Mouse (Mus musculus) heart, postnatal 0 days (tissue): ENCODE data around the gene Grn.

Experiments
- CTCF ChIP-seq: IDR thresholded peaks from 2 replicates; pipeline ENCODE4 v1.5.1; 2016; ENCODE audit warnings: antibody characterized with exemption, control low read depth, low read depth
- EP300 ChIP-seq: IDR thresholded peaks from 2 replicates; pipeline ENCODE4 v1.6.1; 2016; ENCODE audit warnings: antibody characterized with exemption, low read depth

DNA sequence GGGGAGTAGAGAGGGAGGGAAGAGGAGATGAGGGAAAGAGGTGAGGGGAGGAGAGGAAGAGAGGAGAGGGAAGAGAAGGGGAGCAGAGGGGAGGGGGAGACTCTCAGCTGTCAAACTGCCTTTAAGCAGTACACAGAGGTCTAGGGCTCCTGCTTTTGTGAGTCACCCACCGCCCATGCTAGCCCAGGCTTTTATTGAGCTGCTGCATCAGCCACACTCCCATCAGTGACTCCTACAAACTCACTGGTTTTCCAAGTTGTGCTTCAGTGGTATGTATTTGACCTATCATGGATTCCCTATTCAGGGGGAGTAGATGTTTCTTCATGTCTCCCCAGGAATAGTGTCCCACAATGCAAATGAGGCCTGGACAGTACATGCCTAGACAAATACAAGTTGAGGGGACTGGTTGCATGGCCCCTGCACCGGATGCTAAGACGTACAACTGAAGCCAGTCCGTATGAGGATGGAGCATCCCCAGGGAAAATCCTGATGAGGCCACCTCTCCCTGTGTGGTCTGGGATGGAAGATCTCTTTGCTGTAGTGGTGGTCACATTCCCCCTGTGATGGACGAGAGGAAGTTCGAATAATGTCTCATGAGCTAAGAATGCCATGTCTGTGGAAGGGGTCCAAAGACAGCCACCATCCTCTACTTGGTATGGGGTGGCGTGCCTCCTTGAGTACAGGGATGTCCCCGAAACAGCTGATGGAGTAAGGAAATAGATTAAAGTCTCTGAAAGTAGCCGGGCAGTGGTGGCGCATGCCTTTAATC is 14.9 kb upstream of the Grn start:
- TF ChIP-seq EP300 (no peak), CTCF (no peak)
